In the genomic region with DNA sequence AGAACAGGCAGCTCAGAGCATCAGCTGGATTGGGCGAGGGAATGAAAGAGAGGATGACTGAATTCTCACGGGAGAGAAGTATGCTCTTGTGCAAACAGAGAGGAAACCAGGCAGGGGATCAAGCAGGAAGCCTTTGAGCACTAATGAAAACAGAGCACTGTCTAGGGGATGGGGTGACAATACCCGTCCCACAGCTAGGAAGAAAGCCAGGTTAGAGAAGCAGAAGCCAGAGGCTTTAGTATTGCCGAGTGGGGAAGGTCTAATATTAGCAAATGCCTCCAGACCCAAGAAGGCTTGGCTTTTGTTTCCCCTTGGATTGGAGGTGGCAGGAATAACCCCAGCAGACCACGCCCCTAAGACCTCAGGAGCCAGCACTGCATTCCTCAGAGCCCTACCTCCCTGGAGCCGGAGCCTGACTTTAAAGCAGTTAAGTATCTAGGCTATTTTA, we compare ENCODE assay signal across 8 mouse cellular contexts. TPM values are rescaled to one million over a fixed set of nuclear protein-coding genes. Genes with fewer than 3 reads are reported as not detected.
A peak's percentile ranks its signal among the peaks of the same experiment; 100 is the strongest.
DNase-seq lines count a peak whose midpoint lies in the region; ATAC-seq and TF ChIP-seq lines count a peak whose summit lies in the region.
"Had no signal": no experiment of that assay in that cellular context is flagged by ENCODE, and none has a peak within 500 bp of the region (broad histone marks: within the 10 kb centered on the region; RNA-seq: fewer than 3 reads in every experiment).

No protein-coding gene starts in this region.

- TF ChIP-seq EP300 in heart, adult 2 months (IDR thresholded peaks at IDR 0.05; ENCODE audit: insufficient read depth, low read depth, low read length), result no peak

- H3K36me3 ChIP-seq in heart, adult 2 months (ENCODE audit: control insufficient read depth, insufficient read depth, low read length), result peaks cover 4% of the 10 kb centered on the region; the same call in 1 of the 2 replicates
- H3K36me3 ChIP-seq in kidney, embryonic 16.5 days (ENCODE audit: insufficient read depth, low read length), result no peaks in the 10 kb centered on the region
- H3K36me3 ChIP-seq in midbrain, embryonic 13.5 days, result no peaks in the 10 kb centered on the region

- 9% methylated on average over 6 of the region's 6 CpGs for WGBS in heart, adult 2 months
- WGBS in kidney, embryonic 16.5 days, result 10% methylated on average over 6 of the region's 6 CpGs
- WGBS in midbrain, embryonic 13.5 days, result 8% methylated on average over 6 of the region's 6 CpGs

- no peak overlapping the region; the same call in 1 of the 2 replicates for H3K9ac ChIP-seq in heart, adult 2 months (ENCODE audit: low read depth, low read length)
- H3K9ac ChIP-seq in kidney, embryonic 16.5 days (replicated peaks; ENCODE audit: low read length), result no peak overlapping the region; the same call in 1 of the 2 replicates
- no peak overlapping the region for H3K9ac ChIP-seq in midbrain, embryonic 13.5 days (replicated peaks)

- no peaks in the 10 kb centered on the region for H3K79me2 ChIP-seq in heart, adult 2 months (replicated peaks; ENCODE audit: control insufficient read depth, insufficient read depth, low read length)

- H3K4me3 ChIP-seq in heart, adult 2 months, result no peak overlapping the region
- H3K4me3 ChIP-seq in kidney, embryonic 16.5 days (ENCODE audit: low read length), result no peak overlapping the region
- no peak overlapping the region for H3K4me3 ChIP-seq in midbrain, embryonic 13.5 days (replicated peaks)

- no peaks in the 10 kb centered on the region for H3K9me3 ChIP-seq in kidney, embryonic 16.5 days (ENCODE audit: low read length)
- no peaks in the 10 kb centered on the region for H3K9me3 ChIP-seq in midbrain, embryonic 13.5 days
- H3K9me3 ChIP-seq: megakaryocyte, embryonic 14.5 days had no signal

- TF ChIP-seq POLR2A in heart, adult 2 months (IDR thresholded peaks at IDR 0.05; ENCODE audit: insufficient read depth, low read depth, low read length), result no peak

- peak overlapping the region; percentile 10; the same call in 1 of the 2 replicates for H3K27ac ChIP-seq in heart, adult 2 months
- H3K27ac ChIP-seq in kidney, embryonic 16.5 days (ENCODE audit: low read length), result peak overlapping the region; percentile 27; the same call in 1 of the 2 replicates
- H3K27ac ChIP-seq in midbrain, embryonic 13.5 days, result peak overlapping the region; percentile 65

- peak; percentile 51 for DNase-seq in adipocyte (ENCODE audit: low spot score)
- peak; percentile 31 to 64 for DNase-seq in heart, adult 2 months
- DNase-seq in cerebellum, postnatal 14 days, result no peak
- DNase-seq in cerebellum, adult 8-10 months, result no peak
- DNase-seq in frontal cortex, postnatal 14 days (ENCODE audit: low spot score in 2 of 2), result no peak

- no peak for TF ChIP-seq CTCF in heart, adult 2 months (IDR thresholded peaks at IDR 0.05)

- peak overlapping the region; percentile 13; the same call in 1 of the 2 replicates for H3K4me2 ChIP-seq in kidney, embryonic 16.5 days (replicated peaks; ENCODE audit: low read depth, low read length)
- no peak overlapping the region for H3K4me2 ChIP-seq in midbrain, embryonic 13.5 days (replicated peaks)

- H3K4me1 ChIP-seq in heart, adult 2 months (ENCODE audit: control insufficient read depth, insufficient read depth, low read length), result peaks cover 7% of the 10 kb centered on the region
- peaks cover 51% of the 10 kb centered on the region for H3K4me1 ChIP-seq in kidney, embryonic 16.5 days (ENCODE audit: insufficient read depth, low read length)
- peaks cover 66% of the 10 kb centered on the region for H3K4me1 ChIP-seq in midbrain, embryonic 13.5 days (replicated peaks)

- peak; percentile 69 for ATAC-seq in kidney, embryonic 16.5 days (ENCODE audit: low FRiP score, low TSS enrichment)
- peak; percentile 55 for ATAC-seq in midbrain, embryonic 13.5 days

- H3K27me3 ChIP-seq in heart, adult 2 months (ENCODE audit: control insufficient read depth, insufficient read depth, low read length), result no peaks in the 10 kb centered on the region
- no peaks in the 10 kb centered on the region for H3K27me3 ChIP-seq in kidney, embryonic 16.5 days (ENCODE audit: insufficient read depth, low read length)
- no peaks in the 10 kb centered on the region for H3K27me3 ChIP-seq in midbrain, embryonic 13.5 days
- H3K27me3 ChIP-seq: megakaryocyte, embryonic 14.5 days had no signal

- intact Hi-C loops in heart, adult 2 months (cut with DNase I), result no loop called here

RNA-seq across cellular contexts. Expression of a gene that starts 19.3 kb away (rescaled TPM):
- total RNA-seq in heart, adult 2 months (2021), result 1 to 10 TPM; 4.0 to 4.6 TPM
- polyA plus RNA-seq in heart, adult 2 months (2012; rRNA removed), result 3.6 and 3.8 TPM in 2 replicates
- 6.0 and 8.6 TPM in 2 replicates for polyA plus RNA-seq in kidney, embryonic 16.5 days (2015; fragmentation: Nextera tagmentation; extraction: Ambion mirVana)
- 15.1 and 18.0 TPM in 2 replicates for polyA plus RNA-seq in midbrain, embryonic 13.5 days (2015; fragmentation: Nextera tagmentation; extraction: Ambion mirVana)

RNA-seq across cellular contexts. Expression of a gene that starts 51.6 kb away (rescaled TPM):
- 10 to 100 TPM; 27.6 to 33.8 TPM for total RNA-seq in heart, adult 2 months (2021)
- 61.7 and 124 TPM in 2 replicates for polyA plus RNA-seq in heart, adult 2 months (2012; rRNA removed)
- polyA plus RNA-seq in kidney, embryonic 16.5 days (2015; fragmentation: Nextera tagmentation; extraction: Ambion mirVana), result 82.0 and 90.0 TPM in 2 replicates
- polyA plus RNA-seq in midbrain, embryonic 13.5 days (2015; fragmentation: Nextera tagmentation; extraction: Ambion mirVana), result 80.0 and 84.9 TPM in 2 replicates

Comparison
In these comparisons a context has a peak if more than half of its experiments do, and no peak if none do; other contexts are left out.
1. DNase-seq: peak in adipocyte (single experiment) and heart, adult 2 months (2 of 2); none in cerebellum, postnatal 14 days (0 of 2), cerebellum, adult 8-10 months (single experiment) and frontal cortex, postnatal 14 days (0 of 2).
2. H3K27ac ChIP-seq: peak in every context shown above with its lines; median percentile 65 in midbrain, embryonic 13.5 days; 27 in kidney, embryonic 16.5 days; 10 in heart, adult 2 months.